Mouse (Mus musculus): ENCODE results near the gene Hunk. TPM values are rescaled to one million over a fixed set of nuclear protein-coding genes. Genes with fewer than 3 reads are reported as not detected.

Hunk gene
- polyA plus RNA-seq, 1 experiment from 2014 or later, result 17.9 TPM

DNA sequence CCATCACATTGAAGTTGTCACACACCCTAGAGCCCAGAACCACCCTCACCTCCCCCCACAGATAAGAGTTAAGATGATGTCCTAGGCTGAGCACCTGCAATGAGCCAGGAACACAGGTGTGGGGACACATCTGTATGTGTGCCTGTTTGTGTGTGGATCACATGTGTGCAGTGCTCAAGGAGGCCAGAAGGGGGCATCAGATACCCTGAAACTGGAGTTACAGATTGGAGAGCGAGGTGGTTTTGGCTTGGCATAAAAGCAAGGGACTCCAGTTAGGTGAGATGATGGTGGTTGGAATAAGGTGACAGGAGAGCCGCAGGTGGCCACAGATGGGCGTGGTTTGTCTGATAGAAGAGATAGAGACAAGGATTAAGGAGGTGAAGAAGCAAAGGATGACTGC lies 4.2 kb upstream of the Hunk start:
- Histone ChIP-seq H3K4me1 (peaks cover 9% of the 10 kb centered on the region), H3K9ac (no peak overlapping the region), H3K4me3 (no peak overlapping the region), H3K9me3 (replicated peaks) (no peaks in the 10 kb centered on the region), H3K4me2 (replicated peaks) (no peak overlapping the region), H3K36me3 (no peaks in the 10 kb centered on the region), H3K27ac (no peak overlapping the region), H3K27me3 (peaks cover 21% of the 10 kb centered on the region)
- 84% methylated on average over 3 of the region's 3 CpGs for WGBS
- ATAC-seq (ENCODE audit: low FRiP score), result no peak

DNA sequence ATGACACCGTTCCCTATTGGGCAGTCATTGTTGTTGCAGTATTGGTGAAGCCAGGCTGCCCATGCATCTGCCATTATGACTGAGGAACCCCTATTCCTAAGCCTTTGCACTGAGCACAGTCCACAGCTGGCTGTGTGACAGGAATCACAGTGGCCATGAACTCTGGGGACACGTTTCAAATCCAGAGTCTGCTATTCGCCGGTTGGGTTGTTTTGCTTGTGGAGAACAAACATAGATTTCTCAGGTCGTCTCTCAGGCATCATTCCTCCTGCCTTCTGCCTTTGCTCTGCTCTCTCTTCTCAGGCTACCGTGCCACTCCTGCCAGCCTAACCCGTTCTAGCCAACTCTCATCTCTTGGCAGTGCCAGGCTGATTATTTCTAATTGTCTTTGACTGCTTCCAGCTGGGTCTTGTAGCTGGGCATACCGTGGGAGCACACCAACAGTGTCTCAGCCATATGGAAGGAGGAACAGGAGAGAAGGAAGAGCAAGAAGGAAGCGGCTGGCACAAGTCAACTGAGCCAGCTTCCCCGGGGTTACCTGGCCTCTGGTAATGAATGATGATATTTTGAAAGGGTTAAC lies 3.0 kb upstream of the Hunk start:
- no peak overlapping the region for H3K9ac ChIP-seq
- no peaks in the 10 kb centered on the region for H3K9me3 ChIP-seq (replicated peaks)
- WGBS, result 81% methylated on average over 10 of the region's 10 CpGs
- H3K27ac ChIP-seq, result no peak overlapping the region
- no peak overlapping the region for H3K4me2 ChIP-seq (replicated peaks)
- H3K36me3 ChIP-seq, result no peaks in the 10 kb centered on the region
- H3K27me3 ChIP-seq, result peaks cover 21% of the 10 kb centered on the region
- H3K4me3 ChIP-seq, result no peak overlapping the region
- no peak for ATAC-seq (ENCODE audit: low FRiP score)
- peaks cover 17% of the 10 kb centered on the region for H3K4me1 ChIP-seq

DNA sequence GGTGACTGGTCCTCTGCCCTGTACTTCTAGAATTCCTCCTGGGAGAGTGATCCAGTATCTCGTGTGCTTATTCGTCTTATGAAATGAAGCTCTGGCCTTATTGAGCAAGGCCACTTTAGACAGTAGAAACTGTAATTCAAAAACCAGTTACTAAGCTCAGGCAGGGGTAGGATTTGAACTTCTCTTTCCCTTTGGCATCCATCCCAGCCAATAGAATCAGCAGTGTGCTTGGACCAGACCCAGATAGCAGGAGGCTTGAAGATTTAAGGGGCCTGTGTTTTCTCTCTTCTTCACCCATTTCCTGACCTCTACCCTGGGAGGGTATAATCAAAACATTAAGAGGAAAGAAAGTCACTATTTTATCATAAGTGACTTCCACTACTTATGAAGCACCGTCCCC lies 1.8 kb upstream of the Hunk start:
- Histone ChIP-seq H3K4me2 (replicated peaks) (no peak overlapping the region), H3K9me3 (replicated peaks) (no peaks in the 10 kb centered on the region), H3K4me3 (no peak overlapping the region), H3K27ac (no peak overlapping the region), H3K36me3 (no peaks in the 10 kb centered on the region), H3K9ac (no peak overlapping the region), H3K4me1 (peaks cover 29% of the 10 kb centered on the region), H3K27me3 (peaks cover 21% of the 10 kb centered on the region)
- 73% methylated on average over 3 of the region's 3 CpGs for WGBS
- no peak for ATAC-seq (ENCODE audit: low FRiP score)

DNA sequence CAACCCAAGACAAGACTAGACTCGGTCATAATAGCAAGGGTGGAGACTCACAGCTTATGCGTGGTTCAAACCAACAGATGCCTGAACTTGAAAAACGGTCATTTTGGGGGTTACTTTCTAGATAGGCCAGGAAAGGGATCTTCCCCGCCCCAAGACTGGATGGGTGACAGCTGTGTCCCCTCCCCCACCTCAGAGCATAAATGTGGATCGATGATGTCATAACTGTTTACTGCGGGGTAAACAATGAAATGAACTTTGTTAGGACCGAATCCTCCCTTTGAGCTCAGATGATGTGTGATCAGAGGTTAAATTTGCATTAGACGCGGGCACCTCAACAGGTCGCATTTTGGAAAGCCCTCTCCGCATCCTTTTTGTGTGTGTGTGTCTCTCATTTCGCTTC lies 967 bp upstream of the Hunk start:
- peak overlapping the region; percentile 84 for H3K9ac ChIP-seq
- peak overlapping the region; percentile 80 for H3K4me2 ChIP-seq (replicated peaks)
- H3K27ac ChIP-seq, result no peak overlapping the region
- no peaks in the 10 kb centered on the region for H3K9me3 ChIP-seq (replicated peaks)
- H3K36me3 ChIP-seq, result no peaks in the 10 kb centered on the region
- 4% methylated on average over 12 of the region's 12 CpGs for WGBS
- peak overlapping the region; percentile 65 for H3K4me3 ChIP-seq
- no peak for ATAC-seq (ENCODE audit: low FRiP score)
- H3K4me1 ChIP-seq, result peaks cover 36% of the 10 kb centered on the region
- peaks cover 21% of the 10 kb centered on the region for H3K27me3 ChIP-seq

DNA sequence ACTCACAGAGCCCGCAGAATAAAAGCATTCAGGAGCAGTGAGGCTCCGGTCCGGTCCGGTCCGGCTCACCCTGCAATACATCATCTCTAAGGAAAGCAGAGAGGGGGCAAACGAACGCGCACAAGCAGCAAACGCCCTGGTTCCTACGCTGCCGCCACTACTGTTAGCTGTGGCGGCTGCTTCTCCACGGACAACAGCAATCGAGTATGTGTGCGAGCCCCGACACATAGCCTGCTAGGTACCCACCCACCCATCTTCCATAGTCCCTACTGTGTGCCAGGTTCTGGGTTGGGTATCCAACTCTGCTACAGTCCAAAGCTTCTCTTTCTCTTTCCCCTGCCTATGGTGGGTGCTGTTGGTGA lies 506 bp upstream of the Hunk start:
- peaks cover 39% of the 10 kb centered on the region for H3K4me1 ChIP-seq
- peak overlapping the region; percentile 84 for H3K9ac ChIP-seq
- H3K9me3 ChIP-seq (replicated peaks), result no peaks in the 10 kb centered on the region
- peaks cover 21% of the 10 kb centered on the region for H3K27me3 ChIP-seq
- peak overlapping the region; percentile 94 for H3K27ac ChIP-seq
- no peaks in the 10 kb centered on the region for H3K36me3 ChIP-seq
- under 1% methylated on average over 16 of the region's 16 CpGs for WGBS
- ATAC-seq (ENCODE audit: low FRiP score), result peak; percentile 29; the same call in 1 of the 2 replicates
- H3K4me2 ChIP-seq (replicated peaks), result peak overlapping the region; percentile 80
- H3K4me3 ChIP-seq, result peak overlapping the region; percentile 65

DNA sequence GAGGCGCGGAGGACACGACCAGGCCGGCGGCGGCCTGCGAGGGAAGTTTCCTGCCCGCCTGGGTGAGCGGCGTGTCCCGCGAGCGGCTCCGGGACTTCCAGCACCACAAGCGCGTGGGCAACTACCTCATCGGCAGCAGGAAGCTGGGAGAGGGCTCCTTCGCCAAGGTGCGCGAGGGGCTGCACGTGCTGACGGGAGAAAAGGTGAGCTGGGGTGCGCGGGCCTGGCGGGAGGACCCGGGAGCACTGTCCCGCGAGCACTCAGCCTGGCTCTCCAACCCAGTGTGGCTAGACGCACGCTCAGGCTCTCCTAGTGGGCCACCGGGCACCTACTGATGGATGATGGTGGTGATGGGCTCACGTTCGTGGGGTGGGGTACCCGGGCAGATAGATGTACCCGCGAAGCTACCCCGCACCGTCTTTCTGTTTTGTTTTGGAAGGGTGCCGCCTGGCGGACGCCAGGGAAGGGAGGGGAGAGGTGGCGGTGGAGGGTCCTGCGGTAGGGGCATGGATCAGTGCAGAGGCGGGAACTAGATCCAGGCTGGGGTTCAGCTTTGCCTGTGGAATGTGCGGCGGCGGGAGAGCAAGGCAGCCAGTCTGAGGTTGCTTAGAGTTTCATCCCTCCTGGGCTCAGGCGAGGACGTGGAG lies 824 bp downstream of the Hunk start:
- Histone ChIP-seq H3K36me3 (peaks cover 13% of the 10 kb centered on the region), H3K9me3 (replicated peaks) (no peaks in the 10 kb centered on the region; the same call in 1 of the 2 replicates), H3K4me2 (replicated peaks) (peak overlapping the region; percentile 80), H3K27ac (peak overlapping the region; percentile 94), H3K27me3 (peaks cover 21% of the 10 kb centered on the region), H3K9ac (peak overlapping the region; percentile 84), H3K4me3 (peak overlapping the region; percentile 65), H3K4me1 (peaks cover 39% of the 10 kb centered on the region)
- peak; percentile 73 for ATAC-seq (ENCODE audit: low FRiP score)
- WGBS, result under 1% methylated on average over 36 of the region's 49 CpGs

DNA sequence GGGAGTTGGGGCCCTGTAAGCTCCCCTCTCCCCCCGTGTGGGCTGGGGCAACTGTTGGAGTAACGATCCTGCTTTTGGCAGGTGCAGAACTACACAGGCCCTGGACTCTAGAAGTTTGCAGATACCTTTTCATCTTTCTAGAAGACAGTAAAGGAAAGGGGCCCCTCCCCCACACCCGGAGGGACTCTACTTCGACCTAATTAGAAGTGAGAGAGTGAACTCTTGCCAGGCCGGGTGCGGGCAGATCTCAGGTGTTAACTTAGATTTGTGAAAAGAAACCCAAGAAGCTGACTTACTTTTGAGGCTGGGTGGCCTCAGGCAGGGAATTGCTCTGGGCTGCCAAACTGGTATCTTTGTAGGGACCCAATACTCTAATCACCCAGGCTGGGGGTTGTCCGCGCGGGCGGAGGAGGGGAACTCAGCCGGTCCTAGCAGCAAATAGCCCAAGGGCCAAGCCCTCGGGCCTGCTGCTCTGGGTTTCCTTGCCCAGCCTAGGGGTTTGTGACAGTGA lies 1.4 kb downstream of the Hunk start:
- Histone ChIP-seq H3K4me1 (peaks cover 39% of the 10 kb centered on the region), H3K27me3 (peaks cover 21% of the 10 kb centered on the region), H3K4me3 (peak overlapping the region; percentile 65), H3K4me2 (replicated peaks) (peak overlapping the region; percentile 80), H3K36me3 (peaks cover 19% of the 10 kb centered on the region), H3K27ac (peak overlapping the region; percentile 94), H3K9ac (peak overlapping the region; percentile 84), H3K9me3 (replicated peaks) (no peaks in the 10 kb centered on the region; the same call in 1 of the 2 replicates)
- peak; percentile 8; the same call in 1 of the 2 replicates for ATAC-seq (ENCODE audit: low FRiP score)
- under 1% methylated on average over 12 of the region's 12 CpGs for WGBS

DNA sequence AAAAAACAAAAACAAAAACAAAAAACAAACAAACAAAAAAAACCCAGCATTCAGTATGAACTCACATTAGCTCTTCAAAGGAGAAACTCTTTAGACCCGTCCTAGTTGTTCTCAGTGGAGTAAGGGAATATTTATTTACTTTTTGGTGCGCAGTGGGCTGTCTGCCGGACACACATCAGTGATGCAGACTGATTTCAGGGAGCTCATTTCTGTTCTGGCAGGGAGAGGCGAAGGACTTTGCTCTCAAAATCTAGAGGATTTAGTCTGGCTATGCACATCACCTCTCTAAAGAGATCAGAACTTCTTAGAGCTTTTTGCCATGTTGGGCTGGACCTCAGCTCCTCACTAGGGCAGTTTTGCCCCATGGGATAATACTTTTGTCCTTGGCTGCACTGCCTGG lies 2.1 kb downstream of the Hunk start:
- peak overlapping the region; percentile 2; the same call in 1 of the 2 replicates for H3K9ac ChIP-seq
- H3K27ac ChIP-seq, result no peak overlapping the region
- ATAC-seq (ENCODE audit: low FRiP score), result no peak
- H3K9me3 ChIP-seq (replicated peaks), result no peaks in the 10 kb centered on the region; the same call in 1 of the 2 replicates
- 47% methylated on average over 4 of the region's 4 CpGs for WGBS
- peaks cover 39% of the 10 kb centered on the region for H3K4me1 ChIP-seq
- H3K36me3 ChIP-seq, result peaks cover 23% of the 10 kb centered on the region
- H3K27me3 ChIP-seq, result peaks cover 16% of the 10 kb centered on the region
- peak overlapping the region; percentile 65 for H3K4me3 ChIP-seq
- peak overlapping the region; percentile 80 for H3K4me2 ChIP-seq (replicated peaks)

DNA sequence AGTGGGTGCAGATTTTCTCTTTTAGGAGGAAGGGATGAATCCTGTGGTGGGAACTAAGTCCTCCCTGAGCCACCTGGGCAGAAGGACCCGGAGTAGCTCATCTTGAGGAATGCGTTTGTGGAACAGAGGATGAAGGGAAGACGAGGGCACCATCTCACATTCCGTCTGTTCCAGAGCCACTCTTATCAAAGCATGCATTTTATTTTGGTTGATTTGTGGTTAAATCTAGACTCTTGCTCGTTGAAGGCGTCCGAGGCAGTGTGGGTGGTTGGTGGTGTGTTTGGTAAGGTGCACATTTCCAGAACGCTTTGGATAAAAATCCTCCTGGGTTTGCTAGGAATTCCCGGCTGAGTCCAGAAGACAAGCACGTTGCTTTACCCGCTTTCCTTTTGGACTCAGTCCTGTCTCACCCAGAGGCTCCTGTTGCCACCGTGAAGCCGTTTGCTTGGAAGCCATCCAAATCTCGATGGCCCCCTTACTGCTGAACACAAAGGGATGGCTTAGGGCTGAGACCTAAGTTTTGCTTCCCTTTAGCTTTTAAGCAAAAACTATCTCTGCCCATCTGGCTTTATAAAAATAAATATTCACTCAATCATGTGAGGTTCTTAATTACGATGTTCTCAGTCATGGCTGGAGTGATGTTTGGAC lies 3.4 kb downstream of the Hunk start:
- no peak overlapping the region for H3K27ac ChIP-seq
- ATAC-seq (ENCODE audit: low FRiP score), result no peak
- H3K4me1 ChIP-seq, result peaks cover 44% of the 10 kb centered on the region
- H3K9ac ChIP-seq, result peak overlapping the region; percentile 18; the same call in 1 of the 2 replicates
- H3K27me3 ChIP-seq, result peaks cover 4% of the 10 kb centered on the region; the same call in 1 of the 2 replicates
- peaks cover 29% of the 10 kb centered on the region for H3K36me3 ChIP-seq
- H3K9me3 ChIP-seq (replicated peaks), result no peaks in the 10 kb centered on the region; the same call in 1 of the 2 replicates
- peak overlapping the region; percentile 80 for H3K4me2 ChIP-seq (replicated peaks)
- H3K4me3 ChIP-seq, result peak overlapping the region; percentile 65; the same call in 1 of the 2 replicates
- WGBS, result 72% methylated on average over 15 of the region's 15 CpGs

DNA sequence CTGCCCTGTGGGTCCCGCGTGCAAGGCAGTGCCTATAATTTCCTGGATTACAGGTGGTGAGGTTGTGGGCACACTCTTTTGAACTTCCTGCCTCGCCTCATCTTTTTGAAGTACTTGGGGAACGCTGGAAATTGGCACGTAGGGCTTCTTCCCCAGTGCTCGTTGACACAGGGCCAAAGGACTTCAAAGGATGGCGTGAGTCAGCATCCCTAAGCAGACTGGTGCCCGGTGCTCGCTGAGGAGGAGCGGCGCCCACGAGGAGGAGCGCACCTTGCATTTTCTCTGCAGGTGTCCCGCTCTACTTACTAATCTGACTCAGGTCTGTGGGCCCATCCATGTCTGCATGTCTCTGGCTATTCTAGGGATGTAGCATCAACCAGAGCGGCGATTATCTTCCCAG lies 4.9 kb downstream of the Hunk start:
- 94% methylated on average over 16 of the region's 16 CpGs for WGBS
- Histone ChIP-seq H3K9ac (no peak overlapping the region), H3K4me3 (no peak overlapping the region), H3K4me2 (replicated peaks) (no peak overlapping the region), H3K9me3 (replicated peaks) (no peaks in the 10 kb centered on the region; the same call in 1 of the 2 replicates), H3K4me1 (peaks cover 45% of the 10 kb centered on the region), H3K27ac (no peak overlapping the region), H3K27me3 (no peaks in the 10 kb centered on the region), H3K36me3 (peaks cover 29% of the 10 kb centered on the region)
- ATAC-seq (ENCODE audit: low FRiP score), result no peak

DNA sequence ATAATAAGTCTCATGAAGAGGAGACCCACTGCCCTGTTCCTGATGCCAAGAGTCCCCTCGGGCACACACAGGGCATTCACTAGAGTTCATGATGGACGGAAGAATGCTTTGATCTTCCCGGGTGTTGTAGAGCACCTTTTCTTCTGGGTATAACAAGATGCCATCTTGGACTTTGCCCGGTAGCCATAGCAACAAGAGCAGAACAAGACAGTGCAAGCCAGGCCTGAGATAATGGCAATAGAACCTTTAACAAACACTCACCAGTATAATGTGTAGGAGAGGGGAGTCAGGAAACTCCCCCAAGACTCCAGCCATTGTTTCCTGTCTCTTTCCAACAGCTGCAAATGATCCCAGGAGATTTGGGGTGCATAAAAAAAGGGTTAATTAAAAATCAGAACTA lies 8.9 kb downstream of the Hunk start:
- H3K36me3 ChIP-seq, result peaks cover 29% of the 10 kb centered on the region
- 56% methylated on average over 4 of the region's 4 CpGs for WGBS
- no peak overlapping the region for H3K4me3 ChIP-seq
- peaks cover 17% of the 10 kb centered on the region for H3K4me1 ChIP-seq
- no peaks in the 10 kb centered on the region for H3K27me3 ChIP-seq
- H3K9me3 ChIP-seq (replicated peaks), result no peaks in the 10 kb centered on the region; the same call in 1 of the 2 replicates
- H3K27ac ChIP-seq, result no peak overlapping the region
- no peak overlapping the region for H3K4me2 ChIP-seq (replicated peaks)
- peak; percentile 29; the same call in 1 of the 2 replicates for ATAC-seq (ENCODE audit: low FRiP score)
- no peak overlapping the region for H3K9ac ChIP-seq

DNA sequence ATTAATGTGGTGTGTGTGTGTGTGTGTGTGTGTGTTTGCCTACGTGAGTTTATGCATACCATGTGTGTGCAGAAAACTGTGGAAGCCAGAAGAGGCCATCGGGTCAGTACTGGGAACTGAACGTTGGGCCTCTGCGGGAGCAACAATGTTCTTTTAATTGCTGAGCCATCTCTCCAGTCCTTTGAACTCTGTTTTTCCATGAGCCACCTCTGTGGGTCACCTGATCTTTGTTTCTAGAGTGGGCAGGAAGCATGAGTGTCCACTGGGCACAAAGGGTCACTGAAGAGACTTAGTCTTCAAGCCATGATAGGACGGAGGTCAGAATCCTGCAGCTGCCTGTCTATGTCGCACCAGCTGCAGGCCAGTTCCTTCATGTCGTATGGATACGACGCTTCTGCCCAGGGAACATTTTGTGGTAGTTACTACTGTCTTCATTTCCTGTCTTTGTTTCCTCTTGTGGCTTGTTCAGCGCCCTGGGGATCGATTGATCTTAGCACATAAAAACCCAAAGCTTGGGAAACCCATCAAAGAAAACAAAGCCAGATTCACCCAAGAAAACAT lies 10.3 kb downstream of the Hunk start:
- Histone ChIP-seq H3K27ac (no peak overlapping the region), H3K27me3 (no peaks in the 10 kb centered on the region), H3K4me2 (replicated peaks) (no peak overlapping the region), H3K4me1 (peaks cover 24% of the 10 kb centered on the region), H3K36me3 (peaks cover 21% of the 10 kb centered on the region), H3K4me3 (no peak overlapping the region), H3K9ac (no peak overlapping the region), H3K9me3 (replicated peaks) (no peaks in the 10 kb centered on the region; the same call in 1 of the 2 replicates)
- 80% methylated on average over 11 of the region's 11 CpGs for WGBS
- ATAC-seq (ENCODE audit: low FRiP score), result no peak

All from hindbrain, embryonic 12.5 days (tissue).